Mouse (Mus musculus) heart, embryonic 11.5 days (tissue): Measurements from ENCODE around the gene Olfr419. TPM values are rescaled to one million over a fixed set of nuclear protein-coding genes. Genes with fewer than 3 reads are reported as not detected.

Experiments
- ATAC-seq: fragments of 200-750 bp; cut with Nextera tagmentation; replicated peaks from 2 replicates; pipeline ENCODE4 v1.8.0; 2017; ENCODE audit warnings: moderate library complexity; ENCODE audit not compliant: insufficient number of reproducible peaks, low FRiP score, low TSS enrichment
- H3K27ac ChIP-seq: fragments of 300-500 bp; sonication (generic); 2 replicates; pipeline ENCODE4 v1.5.1; 2014; ENCODE audit warnings: mild to moderate bottlenecking, low read depth, low read length
- H3K27me3 ChIP-seq: fragments of 300-500 bp; sonication (generic); 2 replicates; pipeline ENCODE4 v1.6.1; 2014; ENCODE audit warnings: mild to moderate bottlenecking, low read length, mixed read lengths; ENCODE audit not compliant: control insufficient read depth, insufficient read depth
- H3K36me3 ChIP-seq: fragments of 300-500 bp; sonication (generic); 2 replicates; pipeline ENCODE4 v1.6.1; 2014; ENCODE audit warnings: mild to moderate bottlenecking, low read length, moderate library complexity, mixed read lengths; ENCODE audit not compliant: control insufficient read depth, insufficient read depth
- H3K4me1 ChIP-seq: fragments of 300-500 bp; sonication (generic); 2 replicates; pipeline ENCODE4 v1.6.1; 2014; ENCODE audit warnings: low read length; ENCODE audit not compliant: control insufficient read depth, insufficient read depth
- H3K4me2 ChIP-seq: fragments of 300-500 bp; sonication (generic); 2 replicates; pipeline ENCODE4 v1.6.1; 2014; ENCODE audit warnings: mild to moderate bottlenecking, moderate library complexity
- H3K4me3 ChIP-seq: fragments of 300-500 bp; sonication (generic); 2 replicates; pipeline ENCODE4 v1.5.1; 2014; ENCODE audit warnings: low read depth, low read length
- H3K9ac ChIP-seq: fragments of 300-500 bp; sonication (generic); 2 replicates; pipeline ENCODE4 v1.6.1; 2014; ENCODE audit warnings: mild to moderate bottlenecking, low read depth, low read length, moderate library complexity
- H3K9me3 ChIP-seq: fragments of 300-500 bp; sonication (generic); replicated peaks from 2 replicates; pipeline ENCODE4 v1.6.1; 2016; ENCODE audit warnings: low read length; ENCODE audit not compliant: control insufficient read depth
- WGBS: fragments of 180-500 bp; shearing (Covaris S2); extraction: QIAGEN DNeasy Blood & Tissue Kit; methylation state at CpG from one replicate; pipeline ENCODE4 v1.1.7; 2014; ENCODE audit not compliant: insufficient replicate concordance; 5-methylcytosine and 5-hydroxymethylcytosine counted together
- polyA plus RNA-seq: library from polyadenylated mRNA; unstranded; fragments of >200 nt; fragmentation: Nextera tagmentation; extraction: Ambion mirVana; gene quantifications from 2 replicates; pipeline ENCODE4 v1.2.1, GENCODE M21; 2014

The Olfr419 gene
- polyA plus RNA-seq, 1 experiment from 2014 or later = not detected

GRCm38 (mm10) chr1:174216528-174217204 lies 35.2 kb downstream of the Olfr419 start:
- H3K36me3 ChIP-seq = no peaks in the 10 kb centered on the region
- no peak overlapping the region for H3K9ac ChIP-seq
- no peaks in the 10 kb centered on the region for H3K9me3 ChIP-seq
- no peak overlapping the region for H3K4me2 ChIP-seq
- no peak for ATAC-seq
- H3K4me1 ChIP-seq = no peaks in the 10 kb centered on the region
- no peak overlapping the region for H3K27ac ChIP-seq
- no peaks in the 10 kb centered on the region for H3K27me3 ChIP-seq
- WGBS = 76% methylated on average over 7 of the region's 8 CpGs
- H3K4me3 ChIP-seq = no peak overlapping the region

- Histone ChIP-seq H3K4me3 (no peak overlapping the region), H3K9me3 (no peaks in the 10 kb centered on the region), H3K27me3 (no peaks in the 10 kb centered on the region), H3K4me2 (no peak overlapping the region), H3K9ac (no peak overlapping the region), H3K27ac (no peak overlapping the region), H3K36me3 (no peaks in the 10 kb centered on the region), H3K4me1 (no peaks in the 10 kb centered on the region)
- 60% methylated on average over 8 of the region's 8 CpGs for WGBS
- no peak for ATAC-seq
Measured at GRCm38 (mm10) chr1:174215270-174216038, 36.4 kb downstream of the Olfr419 start.

GRCm38 (mm10) chr1:174212286-174212685 lies 39.6 kb downstream of the Olfr419 start:
- WGBS = 75% methylated on average over 5 of the region's 5 CpGs
- Histone ChIP-seq H3K36me3 (no peaks in the 10 kb centered on the region), H3K9me3 (no peaks in the 10 kb centered on the region), H3K27ac (no peak overlapping the region), H3K9ac (no peak overlapping the region), H3K27me3 (no peaks in the 10 kb centered on the region), H3K4me2 (no peak overlapping the region), H3K4me1 (no peaks in the 10 kb centered on the region), H3K4me3 (no peak overlapping the region)
- ATAC-seq = no peak

- H3K9me3 ChIP-seq = no peaks in the 10 kb centered on the region
- no peaks in the 10 kb centered on the region for H3K36me3 ChIP-seq
- no peak overlapping the region for H3K27ac ChIP-seq
- no peak overlapping the region for H3K9ac ChIP-seq
- H3K4me2 ChIP-seq = no peak overlapping the region
- H3K27me3 ChIP-seq = no peaks in the 10 kb centered on the region
- 66% methylated on average over 7 of the region's 7 CpGs for WGBS
- H3K4me1 ChIP-seq = no peaks in the 10 kb centered on the region
- H3K4me3 ChIP-seq = no peak overlapping the region
- no peak for ATAC-seq
Measured at GRCm38 (mm10) chr1:174204699-174205098, 47.2 kb downstream of the Olfr419 start.

Other genes with a start within 250 kb of the Olfr419 start
- 2.4 and 3.1 TPM in 2 replicates for gene Ifi205, start 220.3 kb downstream of the Olfr419 start, polyA plus RNA-seq
- gene Olfr433, start 211.4 kb downstream of the Olfr419 start, polyA plus RNA-seq = 0.08 TPM in 1 of 2 replicates, not detected in the other
- not detected in 2 replicates for gene Olfr432, start 202.9 kb downstream of the Olfr419 start, polyA plus RNA-seq
- not detected in 2 replicates for gene Olfr430, start 185.5 kb downstream of the Olfr419 start, polyA plus RNA-seq
- gene Olfr429, start 167.7 kb downstream of the Olfr419 start, polyA plus RNA-seq = not detected in 2 replicates
- gene Olfr427, start 155.2 kb downstream of the Olfr419 start, polyA plus RNA-seq = not detected in 2 replicates
- gene Olfr231, start 130.9 kb downstream of the Olfr419 start, polyA plus RNA-seq = not detected in 2 replicates
- not detected in 2 replicates for gene Olfr424, start 120.5 kb downstream of the Olfr419 start, polyA plus RNA-seq
- gene Olfr420, start 96.4 kb downstream of the Olfr419 start, polyA plus RNA-seq = 0.28 and 0.36 TPM in 2 replicates
- 9.3 and 11.2 TPM in 2 replicates for gene Spta1, start 79.3 kb downstream of the Olfr419 start, polyA plus RNA-seq
- gene Mptx1, start 78.5 kb upstream of the Olfr419 start, polyA plus RNA-seq = not detected in 2 replicates
- not detected in 2 replicates for gene Olfr417, start 113.1 kb upstream of the Olfr419 start, polyA plus RNA-seq
- not detected in 2 replicates for gene Olfr248, start 139.0 kb upstream of the Olfr419 start, polyA plus RNA-seq
- not detected in 2 replicates for gene Olfr414, start 172.0 kb upstream of the Olfr419 start, polyA plus RNA-seq
- gene Olfr220, start 190.0 kb upstream of the Olfr419 start, polyA plus RNA-seq = not detected in 2 replicates
- 0.41 and 1.1 TPM in 2 replicates for gene Fmn2, start 249.8 kb upstream of the Olfr419 start, polyA plus RNA-seq